Mouse (Mus musculus) cerebellum, adult 2 months (tissue): ENCODE measurements around the gene Tspan14.

ENCODE experiments used
- CTCF ChIP-seq: fragments of 200-500 bp; IDR thresholded peaks from 2 replicates; pipeline ENCODE4 v1.5.1; 2011; ENCODE audit warnings: low read depth, mild to moderate bottlenecking, control low read depth, low read length, moderate library complexity, borderline replicate concordance; ENCODE audit not compliant: insufficient read depth
- POLR2A ChIP-seq: fragments of 200-500 bp; IDR thresholded peaks from 2 replicates; pipeline ENCODE4 v1.6.1; 2011; ENCODE audit warnings: low read length, control low read depth, borderline replicate concordance; ENCODE audit not compliant: insufficient read depth

DNA sequence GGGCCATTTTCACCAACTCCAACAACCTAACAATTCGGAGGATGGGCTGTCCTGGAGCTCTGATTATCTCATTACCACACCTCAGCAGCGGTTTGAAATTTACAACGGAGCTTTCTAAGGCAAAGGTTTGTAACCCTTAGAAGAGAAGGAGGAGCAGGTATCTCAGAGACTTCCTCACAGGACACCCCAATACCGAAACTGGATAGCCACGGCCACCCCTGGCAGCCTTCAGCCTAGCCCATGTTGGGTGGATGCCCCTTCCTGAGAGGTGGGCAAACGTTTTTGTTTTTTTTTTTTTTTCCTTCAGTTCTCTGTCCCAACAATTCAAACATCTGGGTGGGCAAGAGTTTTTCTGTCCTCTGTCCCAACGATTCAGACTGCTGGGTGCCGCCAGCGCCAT, 46.5 kb upstream of the Tspan14 start:
- TF ChIP-seq CTCF (no peak), POLR2A (no peak)
